Mouse (Mus musculus): ENCODE results near the gene Tnfrsf1a. TPM values are rescaled to one million over a fixed set of nuclear protein-coding genes. Genes with fewer than 3 reads are reported as not detected.

The Tnfrsf1a gene
- total RNA-seq, 2 experiments from 2014 or later = 185 to 291 TPM

DNA sequence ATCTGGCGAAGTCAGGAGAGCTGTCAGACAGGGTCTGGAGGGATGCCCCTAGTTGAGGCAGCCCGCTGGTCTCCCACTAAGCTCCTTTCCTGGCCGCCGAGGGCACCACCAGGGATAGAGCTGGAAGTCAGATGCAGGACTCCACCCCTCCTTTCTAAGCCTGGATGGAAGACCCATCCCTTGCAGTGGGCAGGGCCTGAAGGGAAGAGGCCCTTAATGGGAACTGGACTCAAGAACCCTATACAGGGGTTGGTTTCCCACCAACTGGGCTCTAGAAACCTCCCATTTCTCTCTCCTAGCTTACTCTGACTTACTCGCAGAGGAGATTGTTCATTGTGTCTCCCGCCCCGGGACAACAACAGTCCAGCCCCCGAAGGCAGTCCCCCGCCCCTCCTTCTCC lies 30.6 kb downstream of the Tnfrsf1a start:
- DNase-seq (ENCODE audit: low spot score in 2 of 2) = no peak

DNA sequence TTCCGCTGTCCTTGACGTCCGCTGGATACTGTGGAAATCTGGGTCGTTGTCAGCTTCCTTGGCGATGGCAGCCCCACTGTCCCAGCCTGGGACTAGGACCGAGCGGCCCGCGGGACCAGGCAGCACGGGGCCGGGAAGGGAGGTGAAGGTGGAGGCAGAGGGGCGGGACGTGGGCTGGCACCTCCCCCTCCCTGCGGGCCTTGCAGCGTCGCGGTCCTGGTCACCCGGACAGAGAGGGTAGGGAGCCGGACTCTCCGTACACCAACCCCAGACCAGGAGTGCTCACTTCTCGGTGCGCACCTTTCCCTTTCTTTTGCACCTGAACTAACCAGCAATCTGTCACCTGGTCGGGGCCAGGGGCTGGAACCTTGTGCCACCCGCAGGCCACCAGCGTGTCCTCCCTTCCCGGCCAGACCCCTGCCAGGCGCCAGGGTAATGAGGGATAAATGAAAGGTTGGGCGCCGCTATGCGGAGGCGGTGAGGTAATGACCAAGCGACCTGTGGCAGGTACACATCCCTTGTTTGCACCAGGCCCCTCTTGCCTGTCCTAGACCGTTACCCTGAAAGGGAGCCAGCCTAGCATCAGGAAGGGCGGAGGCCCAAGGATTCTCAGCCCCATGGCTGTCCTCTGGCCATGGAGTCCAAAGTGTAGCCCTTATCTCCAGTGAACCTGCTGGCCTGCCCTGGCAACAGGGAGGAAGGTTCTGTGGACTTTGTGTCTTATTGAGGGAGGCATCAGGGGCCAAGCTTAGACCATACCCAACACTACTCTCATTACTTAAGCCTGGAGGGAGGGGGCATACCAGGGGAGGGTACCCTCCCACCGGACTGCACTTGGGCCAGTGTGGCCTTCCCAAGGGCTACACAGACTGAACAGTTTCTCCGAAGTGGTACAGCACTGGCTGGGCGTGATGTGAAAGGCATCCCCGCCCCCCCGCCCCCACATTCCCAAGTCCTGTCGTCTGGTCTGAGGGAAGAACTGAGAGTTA lies 31.5 kb downstream of the Tnfrsf1a start, which contains the start of gene Plekhg6:
TSS of gene Plekhg6 (minus strand) at position 422 of the 989 bp plus-strand sequence.
- no peak for DNase-seq (ENCODE audit: low spot score in 2 of 2)

DNA sequence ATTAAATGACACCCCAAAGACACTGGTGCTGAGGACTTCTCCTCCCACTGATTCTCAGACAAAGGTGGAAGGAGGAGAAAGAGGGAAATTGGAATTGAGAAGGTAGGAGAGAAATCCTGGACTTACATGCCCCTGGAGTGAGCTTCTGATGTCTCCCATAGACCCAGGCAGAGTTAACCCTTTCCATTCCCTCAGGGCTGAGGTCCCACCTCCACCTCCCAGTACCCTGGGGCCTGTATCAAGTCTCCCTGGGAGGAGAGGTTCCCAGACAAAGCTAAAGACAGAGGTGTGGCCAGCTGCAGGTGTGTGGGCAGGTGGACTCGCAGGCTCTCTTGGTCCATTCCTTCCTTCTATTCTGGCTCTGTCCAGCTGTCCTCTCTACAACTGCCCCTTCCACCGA lies 32.9 kb downstream of the Tnfrsf1a start:
- no peak for DNase-seq (ENCODE audit: low spot score in 2 of 2)

DNA sequence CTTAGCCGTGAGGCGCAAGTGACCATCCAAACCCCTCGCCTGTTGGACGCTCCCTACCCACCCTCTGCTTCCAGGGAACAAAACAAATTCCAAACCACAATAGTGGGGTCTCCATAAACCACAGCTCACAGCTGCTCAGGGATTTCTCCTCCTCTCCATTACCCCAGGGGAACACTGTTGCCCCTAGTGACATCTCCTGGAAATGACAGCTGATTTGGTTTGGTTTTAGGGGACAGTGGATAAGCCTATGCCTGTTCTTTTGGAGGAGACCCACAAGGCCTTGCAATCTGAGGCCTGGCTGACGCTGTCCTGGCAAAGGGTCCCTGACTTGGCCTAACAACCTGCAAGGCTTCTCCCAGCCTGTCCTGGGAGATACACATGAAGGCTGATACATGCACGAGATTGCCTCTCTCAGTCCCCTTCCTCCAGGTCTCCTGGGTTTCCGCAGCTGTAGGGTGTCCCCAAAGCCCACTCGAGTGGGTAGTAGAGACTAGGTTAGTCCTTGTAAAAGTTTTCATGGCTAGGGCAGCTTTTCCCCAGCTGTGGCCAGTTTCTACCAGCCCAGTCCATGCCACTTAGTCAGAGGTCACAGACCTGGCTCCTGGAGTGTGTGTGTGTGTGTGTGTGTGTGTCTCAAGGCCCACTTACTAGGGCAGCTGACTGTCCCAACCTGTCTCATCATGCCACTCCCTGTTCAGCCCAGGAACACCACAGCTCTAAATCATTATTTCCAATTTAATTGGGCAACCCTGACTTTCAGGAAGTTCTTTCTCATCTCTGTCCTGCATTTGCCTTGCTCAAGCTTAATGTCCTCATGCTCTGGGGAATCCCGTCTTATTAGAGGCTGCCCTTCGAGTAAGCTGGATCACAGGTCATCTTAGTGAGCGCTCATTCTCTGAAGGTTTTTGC lies 36.2 kb downstream of the Tnfrsf1a start:
- DNase-seq (ENCODE audit: low spot score in 2 of 2) = no peak

DNA sequence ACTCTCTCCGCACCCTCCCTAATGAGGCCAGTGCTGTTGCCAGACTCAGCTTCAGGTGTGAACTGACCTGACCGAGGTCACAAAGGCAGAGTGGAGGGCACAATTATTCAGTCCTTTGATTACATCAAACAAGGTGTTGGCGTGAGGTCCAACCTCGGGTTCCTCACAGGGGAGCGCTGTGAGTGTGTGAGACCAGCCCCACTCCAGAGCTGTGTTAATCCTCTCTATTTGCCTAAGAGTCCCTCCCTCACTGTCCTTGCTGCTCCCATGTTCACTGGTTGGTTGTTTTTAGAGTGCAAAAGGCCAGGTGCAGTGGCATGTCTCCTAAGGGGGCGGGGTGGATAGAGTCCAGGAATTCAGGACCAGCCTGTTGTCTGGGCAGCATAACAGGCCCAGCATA lies 36.9 kb downstream of the Tnfrsf1a start:
- no peak for DNase-seq (ENCODE audit: low spot score in 2 of 2)

DNA sequence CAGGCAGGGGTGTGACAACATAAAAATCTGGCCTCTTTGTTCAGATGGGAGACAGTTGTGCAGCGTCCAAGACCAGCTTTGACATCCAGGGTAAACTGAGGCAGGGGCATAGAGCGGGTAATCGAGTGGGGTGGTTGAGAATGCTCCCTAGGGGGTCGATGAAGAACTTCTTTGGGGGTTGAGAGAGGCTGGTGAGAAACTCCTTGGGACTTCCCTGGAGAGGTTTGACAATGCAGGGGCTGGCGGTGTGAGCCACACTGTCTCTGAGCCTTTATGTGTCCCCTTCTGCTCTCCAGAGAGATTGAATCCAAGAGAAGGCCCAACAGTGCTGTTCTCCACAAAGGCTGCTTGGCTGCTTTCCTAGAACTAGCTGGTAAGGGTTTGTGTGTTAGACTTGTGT lies 40.7 kb downstream of the Tnfrsf1a start:
- DNase-seq (ENCODE audit: low spot score in 2 of 2) = no peak

DNA sequence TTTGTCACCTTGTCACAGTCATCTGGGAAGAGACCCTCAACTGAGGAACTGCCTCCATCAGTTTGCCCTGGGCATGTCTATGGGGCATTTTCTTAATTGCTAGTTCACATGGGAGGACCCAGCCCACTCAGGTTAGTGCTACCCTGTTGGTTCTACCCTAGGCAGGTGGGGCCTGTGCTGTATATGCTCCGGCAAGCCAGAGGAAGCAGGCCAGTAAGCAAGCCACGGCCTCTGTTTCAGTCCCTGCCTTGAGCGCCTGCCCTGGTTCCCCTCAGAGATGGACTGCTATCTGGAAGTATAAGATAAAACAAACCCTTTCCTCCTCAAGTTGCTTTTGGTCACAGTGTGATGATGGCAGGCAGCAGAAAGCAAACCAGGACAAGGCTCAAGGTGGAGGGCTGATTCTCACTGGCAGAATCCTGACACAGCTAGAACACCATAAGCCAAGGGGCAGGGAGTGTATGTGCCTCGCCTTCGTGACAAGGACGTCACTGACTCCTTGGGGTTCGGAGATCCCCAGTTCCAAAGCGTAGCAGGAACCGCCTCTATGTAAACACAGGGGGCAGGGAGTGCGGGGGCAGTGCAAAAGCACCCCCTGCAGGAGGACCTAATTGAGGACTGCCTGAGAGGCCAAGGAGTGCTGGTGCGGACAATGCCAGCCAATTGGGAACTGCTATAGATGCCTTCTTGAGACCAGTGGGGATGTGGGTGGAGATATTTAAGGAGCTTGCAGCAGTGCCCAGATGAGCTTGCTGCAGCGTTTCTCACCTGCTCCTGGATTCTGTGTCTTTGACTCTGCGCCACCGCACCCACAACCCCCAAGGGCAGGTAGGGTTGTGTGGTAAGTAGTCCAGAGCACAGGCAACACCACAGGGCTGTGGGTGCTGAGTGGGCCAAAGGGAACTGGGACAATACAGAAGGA lies 56.6 kb downstream of the Tnfrsf1a start:
- DNase-seq (ENCODE audit: low spot score in 2 of 2) = no peak

DNA sequence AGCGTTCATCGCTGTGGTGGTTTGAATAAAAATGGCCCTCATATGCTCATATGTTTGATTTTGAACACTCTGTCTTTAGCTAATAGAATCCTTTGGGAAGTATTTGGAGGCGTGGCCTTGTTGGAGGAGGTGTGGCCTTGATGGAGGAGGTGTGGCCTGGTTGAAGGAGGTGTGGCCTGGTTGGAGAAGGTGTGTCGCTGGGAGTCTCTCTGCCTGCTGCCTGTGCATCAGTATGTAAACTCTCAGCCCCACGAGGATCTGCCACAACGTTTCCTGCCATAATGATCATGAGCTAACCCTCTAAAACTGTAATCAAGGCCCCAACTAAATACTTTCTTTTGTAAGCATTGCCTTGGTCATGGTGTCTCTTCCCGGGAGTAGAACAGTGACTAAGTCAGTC lies 58.1 kb downstream of the Tnfrsf1a start:
- no peak for DNase-seq (ENCODE audit: low spot score in 2 of 2)

DNA sequence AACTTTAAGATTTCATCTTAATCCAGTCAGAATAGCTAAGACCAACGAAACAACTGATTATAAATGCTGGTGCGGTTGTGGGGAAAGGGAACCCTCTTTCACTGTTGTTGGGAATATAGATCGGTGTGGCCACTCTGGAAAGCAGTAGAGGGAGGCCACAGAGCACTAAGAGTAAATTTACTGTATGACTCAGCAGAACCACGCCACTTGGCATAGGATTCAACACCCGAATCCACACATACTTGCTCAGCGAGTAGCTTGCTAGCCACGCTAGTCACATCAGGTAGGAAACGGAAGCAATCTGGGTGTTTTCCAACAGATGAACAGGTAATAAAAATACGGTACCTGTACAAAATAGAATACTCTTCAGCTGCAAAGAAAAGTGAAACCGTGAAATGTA lies 58.5 kb downstream of the Tnfrsf1a start:
- DNase-seq (ENCODE audit: low spot score in 2 of 2) = no peak

DNA sequence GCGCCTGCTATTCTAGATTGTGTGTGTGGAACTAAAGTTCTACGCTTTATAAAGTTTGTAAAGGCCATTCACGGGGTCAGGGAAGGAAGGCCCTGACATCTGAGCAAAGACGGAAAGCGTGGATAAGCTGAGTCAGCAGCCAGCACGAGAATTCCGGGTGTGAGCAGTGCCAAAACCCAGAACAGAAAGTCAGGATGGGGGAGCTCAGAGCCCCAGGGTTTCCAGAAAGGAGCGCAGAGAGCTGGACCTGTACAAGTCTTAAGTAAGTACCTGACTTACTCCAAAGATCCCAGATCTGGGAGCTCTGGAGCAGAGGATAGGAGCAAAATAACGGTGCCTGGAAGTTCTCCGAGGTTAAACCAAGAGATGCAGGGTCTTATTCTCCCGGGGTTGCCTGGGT lies 61.4 kb downstream of the Tnfrsf1a start:
- no peak for DNase-seq (ENCODE audit: low spot score in 2 of 2)

DNA sequence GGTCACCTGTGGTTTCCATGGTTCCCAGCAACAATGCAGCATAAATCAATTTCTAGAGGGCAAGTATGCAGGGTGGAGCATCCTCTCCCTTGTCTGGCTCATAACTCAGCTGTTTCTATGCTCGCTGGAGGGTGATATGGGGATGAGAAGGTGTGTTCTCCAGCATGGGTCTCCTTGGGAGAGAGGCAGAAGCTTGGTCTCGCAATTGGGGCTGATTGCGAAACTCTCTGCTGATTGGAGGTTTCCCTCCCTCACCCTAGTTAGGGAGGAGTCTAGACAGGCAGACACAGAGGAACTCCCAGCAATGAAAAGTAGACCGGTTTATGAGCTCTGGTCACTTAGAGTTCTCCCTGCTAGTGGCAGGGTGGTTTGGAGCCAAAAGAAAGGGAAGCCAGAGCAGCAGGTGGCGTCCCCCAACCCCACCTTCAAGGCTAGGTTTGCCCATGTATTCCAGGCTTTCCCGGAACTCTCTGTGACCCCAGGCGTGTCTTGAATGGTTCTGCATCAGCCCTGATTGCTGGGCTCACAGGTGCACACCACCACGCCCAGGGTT lies 61.9 kb downstream of the Tnfrsf1a start:
- no peak for DNase-seq (ENCODE audit: low spot score in 2 of 2)

DNA sequence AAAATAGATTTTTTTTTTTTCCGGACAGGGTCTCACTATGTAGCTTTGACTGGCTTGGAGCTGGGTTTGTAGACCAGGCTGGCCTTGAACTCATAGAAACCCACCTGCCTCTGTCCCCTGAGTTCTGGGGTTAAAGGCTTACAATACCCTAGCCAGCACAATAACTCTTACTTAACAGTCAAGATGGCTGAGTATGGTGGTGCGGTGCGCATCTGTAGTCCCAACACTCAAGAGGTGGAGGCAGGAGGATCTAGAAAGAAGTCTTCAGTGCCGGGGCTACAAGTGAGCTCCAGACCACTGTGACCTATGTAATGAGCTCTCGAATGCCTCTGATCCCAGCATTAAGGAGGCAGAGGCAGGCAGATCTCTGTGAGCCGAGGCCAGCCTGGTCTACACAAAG lies 62.5 kb downstream of the Tnfrsf1a start:
- no peak for DNase-seq (ENCODE audit: low spot score in 2 of 2)

Other genes with a start within 250 kb of the Tnfrsf1a start
- gene Nop2, start 217.5 kb upstream of the Tnfrsf1a start, total RNA-seq (2021) = 10 to 100 TPM; 51.6 to 61.3 TPM
- 10 to 100 TPM; 19.4 to 20.4 TPM for gene Iffo1, start 204.1 kb upstream of the Tnfrsf1a start, total RNA-seq (2021)
- 1,000 to 10,000 TPM; 2,223 to 4,104 TPM for gene Gapdh, start 182.9 kb upstream of the Tnfrsf1a start, total RNA-seq (2021)
- gene Ncapd2, start 157.7 kb upstream of the Tnfrsf1a start, total RNA-seq (2021) = 10 to 100 TPM; 15.3 to 17.1 TPM
- 100 to 1,000 TPM; 161 to 206 TPM for gene Mrpl51, start 157.6 kb upstream of the Tnfrsf1a start, total RNA-seq (2021)
- 10 to 100 TPM; 33.5 to 39.1 TPM for gene Vamp1, start 133.8 kb upstream of the Tnfrsf1a start, total RNA-seq (2021)
- gene Tapbpl, start 117.5 kb upstream of the Tnfrsf1a start, total RNA-seq (2021) = 10 to 100 TPM; 10.9 to 19.5 TPM
- gene Cd27, start 112.4 kb upstream of the Tnfrsf1a start, total RNA-seq (2021) = under 1 TPM; 0.38 to 0.46 TPM
- gene Tuba3a, start 63.3 kb upstream of the Tnfrsf1a start, total RNA-seq (2021) = not detected
- 10 to 100 TPM; 56.6 to 78.9 TPM for gene Ltbr, start 35.5 kb upstream of the Tnfrsf1a start, total RNA-seq (2021)
- gene Scnn1a, start 28.7 kb upstream of the Tnfrsf1a start, total RNA-seq (2021) = 1 to 10 TPM; 1.3 to 1.7 TPM
- gene Plekhg6, start 31.4 kb downstream of the Tnfrsf1a start, total RNA-seq (2021) = under 1 TPM in 1 of 2 experiments, not detected in 1; 0.13 TPM
- gene Cd9, start 145.4 kb downstream of the Tnfrsf1a start, total RNA-seq (2021) = 100 to 1,000 TPM in 1 of 2 experiments, 10 to 100 TPM in 1; 90.1 to 131 TPM
- gene Vwf, start 197.4 kb downstream of the Tnfrsf1a start, total RNA-seq (2021) = 1 to 10 TPM; 5.7 to 8.0 TPM

Data from adrenal gland, adult 18-20 months (tissue).